In genomic region chr4:57533686-57534085, GRCm38 (mm10) we compare ENCODE assay signal across 23 mouse cellular contexts. TPM values are rescaled to one million over a fixed set of nuclear protein-coding genes. Genes with fewer than 3 reads are reported as not detected.
"Had no signal": no experiment of that assay in that cellular context is flagged by ENCODE, and none has a peak within 500 bp of the region (broad histone marks: within the 10 kb centered on the region; RNA-seq: fewer than 3 reads in every experiment).

No protein-coding gene starts in this region.

- DNase-seq: forebrain, postnatal 0 days; gastrocnemius, postnatal 14 days; gastrocnemius, postnatal 36 days; kidney, adult 11 months; kidney, adult 2 months; kidney, adult 9 months; kidney, postnatal 14 days; kidney, postnatal 36 days; layer of hippocampus, adult 9-11 months; layer of hippocampus, postnatal 36 days; left cerebral cortex, postnatal 4 days had no signal

- H3K9me3 ChIP-seq: forebrain, embryonic 15.5 days; hindbrain, embryonic 13.5 days; hindbrain, embryonic 15.5 days; kidney, embryonic 15.5 days; limb, embryonic 13.5 days; limb, embryonic 15.5 days; liver, embryonic 12.5 days had no signal

- H3K4me1 ChIP-seq: hindbrain, embryonic 13.5 days; hindbrain, embryonic 15.5 days; liver, embryonic 12.5 days had no signal

- H3K4me3 ChIP-seq: forebrain, embryonic 15.5 days; hindbrain, embryonic 13.5 days; hindbrain, embryonic 15.5 days; kidney, embryonic 15.5 days; limb, embryonic 13.5 days; limb, embryonic 15.5 days; liver, embryonic 12.5 days had no signal

- H3K27me3 ChIP-seq: forebrain, embryonic 15.5 days; hindbrain, embryonic 13.5 days; hindbrain, embryonic 15.5 days; kidney, embryonic 15.5 days; limb, embryonic 13.5 days; limb, embryonic 15.5 days; liver, embryonic 12.5 days had no signal

- ATAC-seq: forebrain, embryonic 15.5 days; forebrain, postnatal 0 days; hindbrain, postnatal 0 days; intestine, embryonic 16.5 days; liver, embryonic 12.5 days had no signal

- H3K4me2 ChIP-seq: forebrain, embryonic 15.5 days; hindbrain, embryonic 13.5 days; hindbrain, embryonic 15.5 days; kidney, embryonic 15.5 days; limb, embryonic 13.5 days; limb, embryonic 15.5 days; liver, embryonic 12.5 days had no signal

- H3K27ac ChIP-seq: forebrain, embryonic 15.5 days; hindbrain, embryonic 13.5 days; hindbrain, embryonic 15.5 days; hindbrain, postnatal 0 days; kidney, embryonic 15.5 days; kidney, postnatal 0 days; limb, embryonic 13.5 days; limb, embryonic 15.5 days; liver, embryonic 12.5 days; liver, embryonic 14.5 days had no signal

- H3K36me3 ChIP-seq: forebrain, embryonic 15.5 days; hindbrain, embryonic 13.5 days; hindbrain, embryonic 15.5 days; kidney, embryonic 15.5 days; limb, embryonic 13.5 days; limb, embryonic 15.5 days; liver, embryonic 12.5 days had no signal

- H3K9ac ChIP-seq: forebrain, embryonic 15.5 days; forebrain, postnatal 0 days; hindbrain, embryonic 13.5 days; hindbrain, embryonic 15.5 days; kidney, embryonic 15.5 days; limb, embryonic 13.5 days; limb, embryonic 15.5 days; liver, embryonic 12.5 days; liver, embryonic 14.5 days had no signal

RNA-seq across cellular contexts. Expression of gene Pakap, which starts 34.3 kb away (rescaled TPM):
- total RNA-seq: hematopoietic stem cell, adult 5-6 weeks had no signal
